Mouse (Mus musculus) embryo, embryonic 11.5 days (tissue): Measurements from ENCODE around the gene Emc1.

ENCODE experiments used
- DNase-seq: peaks from one replicate; pipeline ENCODE4 v3.0.0-alpha.2; 2012; ENCODE audit warnings: low read depth, low spot score

The Emc1 gene

GRCm38 (mm10) chr4:139351931-139352711, at the start of gene Emc1, which contains the start of the genes Mrto4 and Ubr4:
Emc1 (plus strand) TSS chr4:139352587.
Mrto4 (minus strand) TSS chr4:139352576.
Ubr4 (plus strand) TSS chr4:139352609.
- peak; percentile 59 for DNase-seq

- DNase-seq: no peak
Measured at GRCm38 (mm10) chr4:139305521-139305920, 46.9 kb upstream of the Emc1 start.

GRCm38 (mm10) chr4:139307916-139308315, 44.5 kb upstream of the Emc1 start:
- DNase-seq: no peak

DNA sequence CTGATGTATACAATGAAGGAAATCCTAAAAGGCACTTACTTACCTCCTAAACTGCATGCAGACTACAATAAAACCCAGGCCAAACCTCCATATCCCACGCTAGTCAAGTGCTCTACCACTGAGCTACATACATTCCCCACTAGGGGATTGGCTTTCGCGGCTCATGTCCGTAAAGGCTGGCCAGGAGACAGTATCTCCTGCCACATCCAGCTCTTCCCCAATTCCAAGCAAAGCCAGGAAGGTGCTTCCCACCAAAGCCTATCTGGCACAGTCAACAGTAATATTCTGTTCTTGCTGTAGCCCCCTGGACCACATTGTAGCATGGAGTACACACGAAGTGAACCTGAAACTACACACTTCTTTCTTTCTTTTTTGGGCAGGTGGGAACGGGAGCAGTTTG, 42.7 kb upstream of the Emc1 start:
- no peak for DNase-seq

GRCm38 (mm10) chr4:139310171-139310898, 42.1 kb upstream of the Emc1 start, which contains the start of the genes Pqlc2 and Akr7a5:
Pqlc2 (minus strand) TSS chr4:139310708.
Akr7a5 (plus strand) TSS chr4:139310744.
- DNase-seq: peak; percentile 94

- no peak for DNase-seq
Measured at GRCm38 (mm10) chr4:139310899-139311701, 41.3 kb upstream of the Emc1 start.

GRCm38 (mm10) chr4:139311707-139312106, 40.7 kb upstream of the Emc1 start:
- no peak for DNase-seq

DNA sequence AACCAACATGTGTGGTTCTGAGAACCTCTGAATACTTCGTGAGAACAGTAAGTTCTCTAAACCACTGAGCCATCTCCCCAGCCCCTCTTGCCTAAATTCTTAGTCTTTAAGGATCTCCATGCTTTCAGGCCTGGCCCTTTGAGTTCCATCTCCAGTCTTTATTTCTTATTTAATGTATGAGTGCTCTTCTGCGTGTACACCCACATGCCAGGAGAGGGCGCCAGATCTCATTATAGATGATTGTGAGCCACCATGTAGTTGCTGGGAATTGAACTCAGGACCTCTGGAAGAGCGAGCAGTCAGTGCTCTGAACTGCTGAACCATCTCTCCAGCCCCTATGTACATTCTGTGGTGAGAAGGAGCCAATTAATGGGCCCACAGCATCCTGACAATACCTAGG, 39.8 kb upstream of the Emc1 start:
- no peak for DNase-seq

GRCm38 (mm10) chr4:139318449-139318848, 33.9 kb upstream of the Emc1 start:
- no peak for DNase-seq

GRCm38 (mm10) chr4:139319740-139320139, 32.6 kb upstream of the Emc1 start:
- DNase-seq: no peak

DNA sequence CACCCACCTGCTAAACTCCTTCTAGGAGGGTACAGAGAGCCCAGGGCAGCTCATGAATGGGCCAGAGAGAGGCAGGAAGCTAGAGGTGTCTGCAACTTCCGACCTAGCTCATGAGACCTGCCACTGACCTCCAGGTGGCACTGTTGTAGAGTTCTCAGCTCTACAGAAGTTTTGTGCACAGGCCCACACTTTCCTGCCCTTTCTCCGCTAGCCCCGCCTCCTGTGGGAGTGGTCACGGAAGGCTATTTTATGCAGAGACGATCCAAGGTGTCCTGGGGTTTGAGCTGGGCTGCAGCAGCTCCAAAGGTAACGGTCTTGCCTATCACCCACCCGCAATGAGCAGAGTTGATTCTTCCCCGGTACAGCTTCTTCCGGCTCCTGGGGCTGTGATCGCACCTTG, 21.8 kb upstream of the Emc1 start:
- DNase-seq: peak; percentile 73

DNA sequence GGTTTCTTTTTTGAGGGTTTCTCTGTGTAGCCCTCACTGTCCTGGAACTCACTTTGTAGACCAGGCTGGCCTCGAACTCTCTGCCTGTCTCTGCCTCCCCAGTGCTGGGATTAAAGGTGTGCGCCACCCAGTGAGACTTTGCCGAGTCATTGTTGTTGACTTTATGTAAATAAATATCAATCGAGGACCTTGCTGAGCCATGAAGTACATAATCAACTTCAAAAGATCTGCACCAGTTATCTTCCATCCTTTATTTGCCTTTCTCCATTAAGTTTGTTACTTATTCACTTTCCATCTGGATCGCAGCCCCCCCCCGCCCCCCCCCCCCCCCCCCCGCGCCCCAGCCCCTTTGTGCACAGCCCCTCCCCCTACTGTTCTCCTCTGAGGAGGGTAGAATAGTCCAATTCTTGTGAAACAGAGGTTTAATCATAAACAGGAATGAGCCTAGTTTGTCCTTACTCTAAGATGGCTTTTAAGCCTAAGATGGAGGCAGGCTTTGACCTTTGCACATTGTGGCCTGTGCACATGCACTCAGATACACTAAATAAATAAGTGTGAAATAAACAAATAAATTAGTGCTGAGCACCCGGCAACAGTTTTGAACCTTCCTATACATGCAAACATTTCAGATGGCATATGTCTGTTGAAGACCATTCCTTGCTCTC, 17.6 kb upstream of the Emc1 start:
- DNase-seq: no peak

DNA sequence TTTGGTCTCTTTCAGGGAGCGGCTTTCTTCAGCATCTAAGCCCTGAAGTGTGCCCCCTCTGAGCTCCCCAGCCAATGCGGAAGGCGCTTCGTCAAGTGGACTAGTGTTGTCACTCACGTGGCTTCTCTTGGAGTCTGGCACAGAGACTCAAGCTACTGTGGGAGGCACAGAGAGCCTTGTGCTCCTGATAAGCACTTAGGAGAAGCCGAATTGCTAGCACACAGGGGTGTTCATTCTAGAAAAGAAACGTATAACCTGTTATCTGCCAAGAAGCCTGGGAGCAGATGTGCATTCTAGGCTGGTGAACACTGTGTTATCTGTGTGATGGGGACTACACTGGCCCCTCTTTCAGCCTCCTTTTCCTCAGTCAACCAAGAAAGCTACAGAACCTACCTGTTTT, 16.9 kb upstream of the Emc1 start:
- DNase-seq: no peak

DNA sequence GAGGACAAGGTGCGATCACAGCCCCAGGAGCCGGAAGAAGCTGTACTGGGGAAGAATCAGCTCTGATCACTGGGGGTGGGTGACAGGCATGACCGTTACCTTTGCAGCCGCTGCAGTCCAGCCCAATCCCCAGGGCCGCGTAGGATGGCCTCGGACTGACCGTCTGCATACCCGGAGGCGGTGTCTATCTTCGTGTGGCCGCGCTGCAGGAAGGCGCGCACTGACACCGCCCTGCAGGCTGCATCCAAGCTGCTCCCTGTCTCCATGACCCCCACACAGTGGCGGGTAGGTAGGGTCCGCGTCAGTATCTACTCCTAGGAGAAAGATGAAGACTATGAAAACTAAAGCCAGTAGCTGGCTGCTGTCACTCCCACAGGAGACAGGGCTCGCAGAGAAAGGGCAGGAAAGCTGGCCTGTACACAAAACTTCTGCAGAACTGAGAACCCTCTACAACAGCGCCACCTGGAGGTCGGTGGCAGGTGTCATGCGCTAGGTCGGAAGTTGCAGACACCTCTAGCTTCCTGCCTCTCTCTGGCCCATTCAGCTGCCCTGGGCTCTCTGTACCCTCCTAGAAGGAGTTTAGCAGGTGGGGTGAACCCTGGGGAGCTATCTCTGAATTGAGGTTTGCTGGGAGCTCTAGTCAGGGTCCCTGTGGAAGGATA, 15.4 kb upstream of the Emc1 start:
- DNase-seq: peak; percentile 77

DNA sequence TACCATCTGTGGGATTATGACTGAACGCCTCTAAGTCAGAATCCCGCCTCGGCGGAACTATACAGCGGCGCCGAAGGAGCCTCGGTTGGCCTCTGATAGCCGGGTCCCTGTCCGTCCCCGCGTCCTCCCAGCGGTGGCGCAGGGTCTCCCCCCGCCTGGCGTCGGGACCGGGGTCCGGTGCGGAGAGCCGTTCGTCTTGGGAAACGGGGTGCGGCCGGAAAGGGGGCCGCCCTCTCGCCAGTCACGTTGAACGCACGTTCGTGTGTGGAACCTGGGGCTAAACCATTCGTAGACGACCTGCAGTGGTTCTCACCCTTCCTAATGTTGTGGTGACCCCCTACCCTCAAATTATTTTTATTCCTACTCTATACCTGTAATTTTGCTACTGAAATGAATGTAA, 14.2 kb upstream of the Emc1 start:
- DNase-seq: no peak

DNA sequence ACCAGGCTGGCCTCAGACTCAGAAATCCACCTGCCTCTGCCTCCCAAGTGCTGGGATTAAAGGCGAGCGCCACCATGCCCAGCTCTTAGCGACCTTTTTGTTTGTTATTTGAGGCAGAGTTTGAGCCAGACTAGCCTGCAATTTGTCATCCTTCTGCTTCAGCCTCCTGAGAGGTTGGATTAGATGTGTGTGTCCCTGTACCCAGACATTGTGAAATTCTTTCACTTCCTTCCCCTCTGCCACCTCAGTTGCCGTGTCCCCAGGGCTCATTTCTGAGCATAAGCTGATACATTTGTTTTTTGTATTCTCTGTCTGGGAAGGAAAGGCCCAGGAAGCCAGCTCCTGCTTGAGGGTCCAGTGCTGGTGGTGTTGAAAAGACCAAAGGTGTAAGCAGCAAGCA, 11.6 kb upstream of the Emc1 start:
- no peak for DNase-seq

DNA sequence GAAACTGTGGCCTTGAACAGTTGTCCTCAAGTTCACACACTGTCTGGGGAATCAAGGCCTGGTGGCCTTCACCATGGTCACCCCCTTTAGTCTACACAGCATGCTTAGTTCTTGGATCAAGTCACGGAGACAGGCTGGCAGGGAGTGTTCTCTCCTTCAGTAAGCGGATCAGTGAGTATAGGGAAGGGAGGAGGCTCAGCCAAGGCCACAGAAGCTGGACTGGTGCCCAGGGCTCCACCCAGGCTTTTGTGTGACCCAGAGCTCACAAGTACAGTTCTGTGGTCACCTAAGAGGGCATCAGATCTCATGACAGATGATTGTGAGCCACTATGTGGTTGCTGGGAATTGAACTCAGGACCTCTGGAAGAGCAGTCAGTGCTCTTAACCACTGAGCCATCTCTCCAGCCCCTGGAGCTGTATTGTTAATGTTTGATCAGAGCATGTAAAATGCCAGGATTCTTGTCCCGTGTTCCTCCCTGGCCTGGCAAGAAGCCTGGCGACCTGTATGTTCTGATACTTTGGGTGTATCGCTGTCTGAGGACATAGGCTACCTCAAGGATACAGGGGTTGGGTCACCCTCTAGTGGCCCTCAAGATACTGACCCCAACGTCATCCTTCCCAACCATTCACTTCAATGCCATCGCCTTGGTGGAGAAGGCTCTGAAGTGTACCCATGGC, 10.7 kb upstream of the Emc1 start:
- DNase-seq: no peak

- no peak for DNase-seq
Measured at GRCm38 (mm10) chr4:139343718-139344117, 8.7 kb upstream of the Emc1 start.

DNA sequence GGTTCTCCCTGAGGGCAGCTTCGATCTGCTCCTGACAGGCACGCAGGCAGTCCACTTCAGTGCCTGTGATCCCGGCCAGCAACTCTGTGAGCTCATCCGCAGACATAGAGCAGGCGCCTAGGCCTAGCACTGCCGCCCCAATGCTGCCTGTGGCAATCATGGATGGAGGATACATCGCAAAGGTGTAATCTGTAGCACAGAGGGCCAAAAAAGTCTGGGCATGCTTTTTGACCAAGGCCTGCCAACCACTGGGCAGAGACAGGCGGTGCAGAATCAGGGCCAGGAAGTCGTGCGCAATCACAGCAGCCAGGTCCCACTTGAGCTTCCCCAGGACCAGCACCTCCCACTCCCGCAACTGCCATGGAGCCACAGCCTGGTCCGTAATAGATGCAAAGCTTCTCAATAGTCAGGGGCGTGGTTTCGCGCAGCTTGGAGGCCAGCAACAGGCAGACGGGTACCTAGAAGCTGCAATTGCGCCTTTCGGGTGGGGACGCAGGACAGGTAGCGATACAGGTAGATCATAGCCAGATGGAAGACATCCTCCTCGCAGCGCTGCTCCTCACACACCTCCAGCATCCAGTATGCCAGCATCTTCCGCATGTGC, 6.9 kb upstream of the Emc1 start:
- DNase-seq: no peak

- DNase-seq: no peak
Measured at GRCm38 (mm10) chr4:139352832-139353231, 445 bp downstream of the Emc1 start.
